Comparison of ENCODE assay signal across 8 mouse cellular contexts in the genomic region with DNA sequence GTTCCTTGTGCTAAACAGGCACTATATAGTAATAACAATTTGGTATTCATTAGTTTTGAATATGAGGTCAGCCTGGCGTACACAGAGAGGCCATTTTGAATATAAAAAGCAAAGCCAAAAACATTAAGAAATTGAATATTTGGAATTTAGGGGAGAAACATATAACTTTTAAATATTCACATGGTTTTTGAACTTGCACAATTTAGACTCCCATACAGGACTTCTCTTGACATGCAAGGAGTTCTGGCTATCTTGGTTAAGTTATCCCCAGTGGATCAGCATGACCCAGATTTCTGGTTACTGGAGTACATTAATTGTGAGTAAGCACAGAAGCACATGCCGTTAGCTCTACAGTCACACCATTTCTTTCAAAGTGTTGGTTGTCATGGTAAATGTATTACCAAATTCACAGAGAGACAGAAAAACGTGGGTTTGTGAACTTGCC. TPM values are rescaled to one million over a fixed set of nuclear protein-coding genes. Genes with fewer than 3 reads are reported as not detected.
A peak's percentile ranks its signal among the peaks of the same experiment; 100 is the strongest.
DNase-seq lines count a peak whose midpoint lies in the region; ATAC-seq and TF ChIP-seq lines count a peak whose summit lies in the region.

No protein-coding gene starts in this region.

- no peak for TF ChIP-seq EP300 in heart, postnatal 0 days (IDR thresholded peaks at IDR 0.05; ENCODE audit: low read depth)

- H3K9ac ChIP-seq in heart, postnatal 0 days (replicated peaks; ENCODE audit: low read depth, low read length): peak overlapping the region; percentile 77
- peak overlapping the region; percentile 66 for H3K9ac ChIP-seq in midbrain, embryonic 13.5 days (replicated peaks)

- TF ChIP-seq POLR2A in kidney, adult 2 months (IDR thresholded peaks at IDR 0.05; ENCODE audit: low read depth, low read length): no peak

- DNase-seq in kidney, adult 2 months: peak; percentile 19
- DNase-seq in kidney, postnatal 36 days: no peak
- peak; percentile 50 for DNase-seq in MN1 (ENCODE audit: low spot score)
- DNase-seq in heart, postnatal 0 days (ENCODE audit: low spot score): peak; percentile 35
- no peak for DNase-seq in layer of hippocampus, adult 9-11 months
- DNase-seq in left cerebral cortex, postnatal 14 days (ENCODE audit: low spot score in 2 of 2): no peak
- no peak for DNase-seq in left cerebral cortex, adult 11 months (ENCODE audit: low spot score)

- peak overlapping the region; percentile 71 for H3K4me2 ChIP-seq in heart, postnatal 0 days (ENCODE audit: low read depth, low read length)
- peak overlapping the region; percentile 61 for H3K4me2 ChIP-seq in midbrain, embryonic 13.5 days (replicated peaks)

- no peak for ATAC-seq in heart, postnatal 0 days (ENCODE audit: insufficient read depth, low read depth)
- no peak for ATAC-seq in midbrain, embryonic 13.5 days

- H3K4me3 ChIP-seq in kidney, adult 2 months (ENCODE audit: insufficient read depth, low read depth, low read length): peak overlapping the region; percentile 82
- H3K4me3 ChIP-seq in heart, postnatal 0 days (ENCODE audit: low read depth, low read length): peak overlapping the region; percentile 66
- H3K4me3 ChIP-seq in midbrain, embryonic 13.5 days (replicated peaks): peak overlapping the region; percentile 43

- peak overlapping the region; percentile 74 for H3K27ac ChIP-seq in kidney, adult 2 months (ENCODE audit: insufficient read depth, low read depth, low read length)
- peak overlapping the region; percentile 100 for H3K27ac ChIP-seq in heart, postnatal 0 days (ENCODE audit: low read depth)
- peak overlapping the region; percentile 56 for H3K27ac ChIP-seq in midbrain, embryonic 13.5 days

- H3K4me1 ChIP-seq in kidney, adult 2 months (ENCODE audit: control insufficient read depth, insufficient read depth, low read length): peaks cover 3% of the 10 kb centered on the region; the same call in 1 of the 2 replicates
- H3K4me1 ChIP-seq in heart, postnatal 0 days (ENCODE audit: control insufficient read depth, insufficient read depth): peaks cover 14% of the 10 kb centered on the region; the same call in 1 of the 2 replicates
- peaks cover 14% of the 10 kb centered on the region for H3K4me1 ChIP-seq in midbrain, embryonic 13.5 days (replicated peaks)

- intact Hi-C loops in left cerebral cortex, postnatal 14 days (cut with DNase I): no loop called here

- no peaks in the 10 kb centered on the region for H3K9me3 ChIP-seq in heart, postnatal 0 days (replicated peaks; ENCODE audit: control insufficient read depth, low read length)
- no peaks in the 10 kb centered on the region for H3K9me3 ChIP-seq in midbrain, embryonic 13.5 days

- H3K36me3 ChIP-seq in kidney, adult 2 months (ENCODE audit: control insufficient read depth, insufficient read depth, low read length): no peaks in the 10 kb centered on the region
- H3K36me3 ChIP-seq in heart, postnatal 0 days (replicated peaks; ENCODE audit: control insufficient read depth, insufficient read depth, low read length): no peaks in the 10 kb centered on the region
- H3K36me3 ChIP-seq in midbrain, embryonic 13.5 days: no peaks in the 10 kb centered on the region

- WGBS in kidney, adult 2 months: 16% methylated on average over 3 of the region's 3 CpGs
- WGBS in heart, postnatal 0 days: 43% methylated on average over 3 of the region's 3 CpGs
- 55% methylated on average over 3 of the region's 3 CpGs for WGBS in midbrain, embryonic 13.5 days

- TF ChIP-seq CTCF in kidney, adult 2 months (conservative IDR thresholded peaks at IDR 0.05; ENCODE audit: insufficient read depth, insufficient read length, low read depth, low read length): no peak
- no peak for TF ChIP-seq CTCF in heart, postnatal 0 days (IDR thresholded peaks at IDR 0.05; ENCODE audit: low read depth)

- no peaks in the 10 kb centered on the region for H3K27me3 ChIP-seq in kidney, adult 2 months (replicated peaks; ENCODE audit: control insufficient read depth, insufficient read depth, low read length)
- H3K27me3 ChIP-seq in heart, postnatal 0 days (ENCODE audit: control insufficient read depth, insufficient read depth, low read length): no peaks in the 10 kb centered on the region
- no peaks in the 10 kb centered on the region for H3K27me3 ChIP-seq in midbrain, embryonic 13.5 days

RNA-seq across cellular contexts. Expression of gene Zfp239, which starts 18.5 kb away (rescaled TPM):
- polyA plus RNA-seq in kidney, adult 2 months (2012; rRNA removed): 1.5 and 2.0 TPM in 2 replicates
- 0.27 TPM in 1 of 2 replicates, not detected in the other for total RNA-seq in heart, postnatal 0 days (2014; rRNA removed; ENCODE audit: low replicate concordance)
- polyA plus RNA-seq in heart, postnatal 0 days (2015; fragmentation: Nextera tagmentation; extraction: Ambion mirVana): 0.20 and 0.48 TPM in 2 replicates
- 10.7 and 15.4 TPM in 2 replicates for polyA plus RNA-seq in midbrain, embryonic 13.5 days (2015; fragmentation: Nextera tagmentation; extraction: Ambion mirVana)
- 10 to 100 TPM; 40.2 to 46.0 TPM for total RNA-seq in left cerebral cortex, postnatal 14 days (2021)

RNA-seq across cellular contexts. Expression of gene Hnrnpf, which starts 19.7 kb away (rescaled TPM):
- 98.5 and 142 TPM in 2 replicates for polyA plus RNA-seq in kidney, adult 2 months (2012; rRNA removed)
- total RNA-seq in heart, postnatal 0 days (2014; rRNA removed; ENCODE audit: low replicate concordance): 223 and 234 TPM in 2 replicates
- polyA plus RNA-seq in heart, postnatal 0 days (2015; fragmentation: Nextera tagmentation; extraction: Ambion mirVana): 292 and 314 TPM in 2 replicates
- polyA plus RNA-seq in midbrain, embryonic 13.5 days (2015; fragmentation: Nextera tagmentation; extraction: Ambion mirVana): 361 and 363 TPM in 2 replicates
- total RNA-seq in left cerebral cortex, postnatal 14 days (2021): 100 to 1,000 TPM; 123 to 145 TPM

RNA-seq across cellular contexts. Expression of gene Zfp637, which starts 39.4 kb away (rescaled TPM):
- 35.7 and 37.0 TPM in 2 replicates for polyA plus RNA-seq in kidney, adult 2 months (2012; rRNA removed)
- total RNA-seq in heart, postnatal 0 days (2014; rRNA removed; ENCODE audit: low replicate concordance): 47.3 and 52.9 TPM in 2 replicates
- polyA plus RNA-seq in heart, postnatal 0 days (2015; fragmentation: Nextera tagmentation; extraction: Ambion mirVana): 67.6 and 74.0 TPM in 2 replicates
- polyA plus RNA-seq in midbrain, embryonic 13.5 days (2015; fragmentation: Nextera tagmentation; extraction: Ambion mirVana): 147 and 153 TPM in 2 replicates
- total RNA-seq in left cerebral cortex, postnatal 14 days (2021): 10 to 100 TPM; 58.4 to 58.9 TPM

RNA-seq across cellular contexts. Expression of gene Fxyd4, which starts 57.1 kb away (rescaled TPM):
- polyA plus RNA-seq in kidney, adult 2 months (2012; rRNA removed): 196 and 213 TPM in 2 replicates
- total RNA-seq in heart, postnatal 0 days (2014; rRNA removed; ENCODE audit: low replicate concordance): not detected in 2 replicates
- polyA plus RNA-seq in heart, postnatal 0 days (2015; fragmentation: Nextera tagmentation; extraction: Ambion mirVana): 0.55 and 0.97 TPM in 2 replicates
- 5.2 TPM in 2 replicates for polyA plus RNA-seq in midbrain, embryonic 13.5 days (2015; fragmentation: Nextera tagmentation; extraction: Ambion mirVana)
- total RNA-seq in left cerebral cortex, postnatal 14 days (2021): not detected

Comparison
In these comparisons a context has a peak if more than half of its experiments do, and no peak if none do; other contexts are left out.
1. DNase-seq: peak in kidney, adult 2 months (single experiment), MN1 (single experiment) and heart, postnatal 0 days (single experiment); none in kidney, postnatal 36 days (0 of 2), layer of hippocampus, adult 9-11 months (single experiment), left cerebral cortex, postnatal 14 days (0 of 2) and left cerebral cortex, adult 11 months (single experiment).
2. Peak in every context shown above with its lines, with median percentiles within 50 percentile points of each other: H3K27ac ChIP-seq and H3K4me3 ChIP-seq.